Mouse (Mus musculus): ENCODE measurements at regions not wholly inside any gene's neighbourhood (a gene's known extent, or its start where the extent isn't known, plus 50 kb on each side); places are given as distances from the start of the nearest gene placed in this dataset.

- H3K27me3 ChIP-seq (ENCODE audit: control insufficient read depth, insufficient read depth, low read length), result no peaks in the 10 kb centered on the region
- WGBS, result 93% methylated on average over 2 of the region's 2 CpGs
- no peak for DNase-seq
- no peaks in the 10 kb centered on the region for H3K4me1 ChIP-seq (ENCODE audit: control insufficient read depth, insufficient read depth, low read length)
- no peak overlapping the region for H3K27ac ChIP-seq (ENCODE audit: insufficient read depth, low read length)
- TF ChIP-seq POLR2A (IDR thresholded peaks at IDR 0.05; ENCODE audit: borderline replicate concordance, insufficient read depth, low read length) (no peak), CTCF (IDR thresholded peaks at IDR 0.05; ENCODE audit: borderline replicate concordance, insufficient read depth, low read depth, low read length) (no peak)
- H3K4me3 ChIP-seq (replicated peaks; ENCODE audit: insufficient read depth, low read depth, low read length), result no peak overlapping the region
Observed at GRCm38 (mm10) chr10:66102103-66102502, 993.8 kb upstream of the Jmjd1c start.

GRCm38 (mm10) chr10:66131361-66131760 lies 964.6 kb upstream of the Jmjd1c start:
- Histone ChIP-seq H3K27ac (ENCODE audit: insufficient read depth, low read length) (no peak overlapping the region), H3K4me1 (ENCODE audit: control insufficient read depth, insufficient read depth, low read length) (no peaks in the 10 kb centered on the region), H3K4me3 (replicated peaks; ENCODE audit: insufficient read depth, low read depth, low read length) (no peak overlapping the region), H3K27me3 (ENCODE audit: control insufficient read depth, insufficient read depth, low read length) (no peaks in the 10 kb centered on the region)
- DNase-seq, result no peak
- TF ChIP-seq POLR2A (IDR thresholded peaks at IDR 0.05; ENCODE audit: borderline replicate concordance, insufficient read depth, low read length) (no peak), CTCF (IDR thresholded peaks at IDR 0.05; ENCODE audit: borderline replicate concordance, insufficient read depth, low read depth, low read length) (no peak)
- WGBS, result 80% methylated on average over 3 of the region's 3 CpGs

GRCm38 (mm10) chr10:66132025-66132424 lies 963.9 kb upstream of the Jmjd1c start:
- H3K4me1 ChIP-seq (ENCODE audit: control insufficient read depth, insufficient read depth, low read length), result no peaks in the 10 kb centered on the region
- no peak for DNase-seq
- WGBS, result 86% methylated on average over 4 of the region's 4 CpGs
- no peak for TF ChIP-seq POLR2A (IDR thresholded peaks at IDR 0.05; ENCODE audit: borderline replicate concordance, insufficient read depth, low read length)
- H3K27me3 ChIP-seq (ENCODE audit: control insufficient read depth, insufficient read depth, low read length), result no peaks in the 10 kb centered on the region
- H3K27ac ChIP-seq (ENCODE audit: insufficient read depth, low read length), result no peak overlapping the region
- no peak overlapping the region for H3K4me3 ChIP-seq (replicated peaks; ENCODE audit: insufficient read depth, low read depth, low read length)

DNA sequence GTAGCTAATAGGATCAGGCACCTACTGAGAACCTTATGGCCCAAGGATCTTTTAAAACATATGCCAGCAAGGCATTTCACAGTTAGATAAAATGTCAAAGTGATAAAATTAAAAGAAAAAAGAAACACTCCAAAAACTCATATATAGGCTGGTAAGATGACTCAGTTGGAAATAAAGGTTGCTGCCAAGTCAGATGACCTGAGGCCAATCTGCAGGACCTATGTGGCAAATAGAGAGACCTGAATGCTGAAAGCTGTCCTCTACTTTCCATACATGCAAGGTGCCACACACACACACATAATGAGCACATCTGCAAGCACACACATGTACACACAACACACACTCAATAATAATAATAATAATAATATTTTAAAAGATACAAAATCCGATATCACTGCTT lies 953.5 kb upstream of the Jmjd1c start:
- DNase-seq, result peak; percentile 29 to 64
- no peaks in the 10 kb centered on the region for H3K27me3 ChIP-seq (ENCODE audit: control insufficient read depth, insufficient read depth, low read length)
- H3K27ac ChIP-seq (ENCODE audit: insufficient read depth, low read length), result no peak overlapping the region
- TF ChIP-seq CTCF (IDR thresholded peaks at IDR 0.05; ENCODE audit: borderline replicate concordance, insufficient read depth, low read depth, low read length) (no peak), POLR2A (IDR thresholded peaks at IDR 0.05; ENCODE audit: borderline replicate concordance, insufficient read depth, low read length) (no peak)
- H3K4me3 ChIP-seq (replicated peaks; ENCODE audit: insufficient read depth, low read depth, low read length), result no peak overlapping the region
- WGBS, result 91% methylated on average over 1 of the region's 1 CpGs
- no peaks in the 10 kb centered on the region for H3K4me1 ChIP-seq (ENCODE audit: control insufficient read depth, insufficient read depth, low read length)

- no peak overlapping the region for H3K27ac ChIP-seq (ENCODE audit: insufficient read depth, low read length)
- no peak for TF ChIP-seq CTCF (IDR thresholded peaks at IDR 0.05; ENCODE audit: borderline replicate concordance, insufficient read depth, low read depth, low read length)
- TF ChIP-seq POLR2A (IDR thresholded peaks at IDR 0.05; ENCODE audit: borderline replicate concordance, insufficient read depth, low read length), result no peak
- DNase-seq, result no peak
Observed at GRCm38 (mm10) chr10:66142910-66143309, 953.0 kb upstream of the Jmjd1c start.

GRCm38 (mm10) chr10:66150966-66151365 lies 945.0 kb upstream of the Jmjd1c start:
- Histone ChIP-seq H3K27ac (ENCODE audit: insufficient read depth, low read length) (no peak overlapping the region), H3K4me3 (replicated peaks; ENCODE audit: insufficient read depth, low read depth, low read length) (no peak overlapping the region), H3K27me3 (ENCODE audit: control insufficient read depth, insufficient read depth, low read length) (no peaks in the 10 kb centered on the region), H3K4me1 (ENCODE audit: control insufficient read depth, insufficient read depth, low read length) (peaks cover 3% of the 10 kb centered on the region; the same call in 1 of the 2 replicates)
- DNase-seq, result peak; percentile 19 to 22
- WGBS, result 34% methylated on average over 2 of the region's 2 CpGs
- TF ChIP-seq POLR2A (IDR thresholded peaks at IDR 0.05; ENCODE audit: borderline replicate concordance, insufficient read depth, low read length) (no peak), CTCF (IDR thresholded peaks at IDR 0.05; ENCODE audit: borderline replicate concordance, insufficient read depth, low read depth, low read length) (no peak)

More at GRCm38 (mm10) chr10:66142910-66143309, 953.0 kb upstream of the Jmjd1c start:
- Histone ChIP-seq H3K27me3 (ENCODE audit: control insufficient read depth, insufficient read depth, low read length) (no peaks in the 10 kb centered on the region), H3K4me1 (ENCODE audit: control insufficient read depth, insufficient read depth, low read length) (no peaks in the 10 kb centered on the region), H3K4me3 (replicated peaks; ENCODE audit: insufficient read depth, low read depth, low read length) (no peak overlapping the region)

- 94% methylated on average over 4 of the region's 4 CpGs for WGBS
- no peak overlapping the region for H3K27ac ChIP-seq (ENCODE audit: insufficient read depth, low read length)
- TF ChIP-seq POLR2A (IDR thresholded peaks at IDR 0.05; ENCODE audit: borderline replicate concordance, insufficient read depth, low read length), result no peak
- no peak for TF ChIP-seq CTCF (IDR thresholded peaks at IDR 0.05; ENCODE audit: borderline replicate concordance, insufficient read depth, low read depth, low read length)
- H3K27me3 ChIP-seq (ENCODE audit: control insufficient read depth, insufficient read depth, low read length), result no peaks in the 10 kb centered on the region
- peaks cover 3% of the 10 kb centered on the region; the same call in 1 of the 2 replicates for H3K4me1 ChIP-seq (ENCODE audit: control insufficient read depth, insufficient read depth, low read length)
- DNase-seq, result no peak
- no peak overlapping the region for H3K4me3 ChIP-seq (replicated peaks; ENCODE audit: insufficient read depth, low read depth, low read length)
Observed at GRCm38 (mm10) chr10:66152777-66153176, 943.1 kb upstream of the Jmjd1c start.

GRCm38 (mm10) chr10:66160916-66161556 lies 934.9 kb upstream of the Jmjd1c start:
- H3K4me1 ChIP-seq (ENCODE audit: control insufficient read depth, insufficient read depth, low read length), result no peaks in the 10 kb centered on the region
- WGBS, result 73% methylated on average over 5 of the region's 5 CpGs
- DNase-seq, result no peak
- no peak overlapping the region for H3K4me3 ChIP-seq (replicated peaks; ENCODE audit: insufficient read depth, low read depth, low read length)
- TF ChIP-seq CTCF (IDR thresholded peaks at IDR 0.05; ENCODE audit: borderline replicate concordance, insufficient read depth, low read depth, low read length), result no peak
- TF ChIP-seq POLR2A (IDR thresholded peaks at IDR 0.05; ENCODE audit: borderline replicate concordance, insufficient read depth, low read length), result no peak
- no peak overlapping the region for H3K27ac ChIP-seq (ENCODE audit: insufficient read depth, low read length)
- no peaks in the 10 kb centered on the region for H3K27me3 ChIP-seq (ENCODE audit: control insufficient read depth, insufficient read depth, low read length)

Data from cerebellum, adult 2 months (tissue).